Mouse (Mus musculus) thymus, adult 2 months (tissue): Measurements from ENCODE around the gene Traf7. TPM values are rescaled to one million over a fixed set of nuclear protein-coding genes. Genes with fewer than 3 reads are reported as not detected.

ENCODE experiments used
- DNase-seq: peaks from one replicate; pipeline ENCODE4 v3.0.0; 2021
- H3K27ac ChIP-seq: fragments of 200-500 bp; 2 replicates; pipeline ENCODE4 v1.5.1; 2012; ENCODE audit warnings: low read length, control low read depth; ENCODE audit not compliant: control insufficient read depth, insufficient read depth
- H3K27me3 ChIP-seq: fragments of 200-500 bp; 2 replicates; pipeline ENCODE4 v1.6.1; 2012; ENCODE audit warnings: mild to moderate bottlenecking, low read length, moderate library complexity, mixed read lengths; ENCODE audit not compliant: control insufficient read depth, insufficient read depth
- H3K36me3 ChIP-seq: fragments of 200-500 bp; 2 replicates; pipeline ENCODE4 v1.6.1; 2012; ENCODE audit warnings: mild to moderate bottlenecking, low read length, moderate library complexity; ENCODE audit not compliant: control insufficient read depth, insufficient read depth
- H3K4me1 ChIP-seq: fragments of 200-500 bp; replicated peaks from 2 replicates; pipeline ENCODE4 v1.6.1; 2012; ENCODE audit warnings: low read length; ENCODE audit not compliant: control insufficient read depth, insufficient read depth
- H3K4me3 ChIP-seq: fragments of 200-500 bp; 2 replicates; pipeline ENCODE4 v1.5.1; 2012; ENCODE audit warnings: mild to moderate bottlenecking, low read length, control low read depth, moderate library complexity; ENCODE audit not compliant: control insufficient read depth, insufficient read depth
- CTCF ChIP-seq: fragments of 200-500 bp; IDR thresholded peaks from 2 replicates; pipeline ENCODE4 v1.5.1; 2012; ENCODE audit warnings: mild to moderate bottlenecking, control low read depth, low read length, moderate library complexity, borderline replicate concordance; ENCODE audit not compliant: control insufficient read depth, poor library complexity, insufficient read depth; ENCODE audit errors: extremely low read depth
- POLR2A ChIP-seq: fragments of 200-500 bp; IDR thresholded peaks from 2 replicates; pipeline ENCODE4 v1.6.1; 2012; ENCODE audit warnings: mild to moderate bottlenecking, low read length, control low read depth, moderate library complexity; ENCODE audit not compliant: control insufficient read depth, poor library complexity, insufficient read depth; ENCODE audit errors: extremely low read depth
- WGBS: fragments of 180-500 bp; shearing (Covaris S2); methylation state at CpG from one replicate; pipeline ENCODE4 v1.1.7; 2018; 5-methylcytosine and 5-hydroxymethylcytosine counted together
- polyA plus RNA-seq: library from polyadenylated mRNA; depleted of rRNA; stranded (reverse); fragments of >200 nt; gene quantifications from 2 replicates; pipeline ENCODE4 v1.2.3, GENCODE M21; 2012

Gene Traf7
- polyA plus RNA-seq, 1 experiment = 362 TPM

DNA sequence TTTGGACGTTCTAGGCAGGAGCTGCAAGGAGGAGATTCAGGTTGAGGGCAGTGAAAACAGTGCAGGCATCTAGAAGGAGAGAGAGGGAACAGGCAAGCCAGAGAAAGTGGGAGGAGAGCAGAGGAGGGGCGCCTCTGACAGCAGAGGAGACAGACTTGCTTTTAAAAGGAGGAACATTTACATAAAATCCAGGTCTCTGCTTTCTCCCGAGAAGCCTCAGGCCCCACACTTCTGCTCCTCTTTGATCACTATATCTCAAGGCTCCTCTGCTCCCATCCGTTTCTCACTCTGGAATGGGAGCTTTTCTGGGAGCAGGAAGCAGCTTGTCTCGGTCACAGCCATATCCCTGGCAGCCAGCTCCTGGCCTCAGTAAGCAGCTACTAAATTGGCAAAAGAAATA lies 7.6 kb upstream of the Traf7 start:
- DNase-seq = no peak
- 85% methylated on average over 5 of the region's 5 CpGs for WGBS
- H3K36me3 ChIP-seq = no peaks in the 10 kb centered on the region
- H3K4me3 ChIP-seq = no peak overlapping the region
- TF ChIP-seq CTCF (no peak), POLR2A (no peak)
- no peak overlapping the region for H3K27ac ChIP-seq
- H3K4me1 ChIP-seq = peaks cover 13% of the 10 kb centered on the region
- H3K27me3 ChIP-seq = no peaks in the 10 kb centered on the region

- DNase-seq = no peak
- Histone ChIP-seq H3K4me3 (peak within 1 kb of the TSS; percentile 42), H3K36me3 (no peaks in the 10 kb centered on the region), H3K27ac (no peak within 1 kb of the TSS), H3K27me3 (no peaks in the 10 kb centered on the region), H3K4me1 (peaks cover 18% of the 10 kb centered on the region)
- TF ChIP-seq CTCF (no peak), POLR2A (no peak)
- WGBS = 95% methylated on average over 8 of the region's 8 CpGs
Measured at GRCm38 (mm10) chr17:24534160-24534718, 6.5 kb upstream of the Traf7 start, which contains the start of gene Rab26. Rab26 (minus strand) TSS chr17:24534210.

DNA sequence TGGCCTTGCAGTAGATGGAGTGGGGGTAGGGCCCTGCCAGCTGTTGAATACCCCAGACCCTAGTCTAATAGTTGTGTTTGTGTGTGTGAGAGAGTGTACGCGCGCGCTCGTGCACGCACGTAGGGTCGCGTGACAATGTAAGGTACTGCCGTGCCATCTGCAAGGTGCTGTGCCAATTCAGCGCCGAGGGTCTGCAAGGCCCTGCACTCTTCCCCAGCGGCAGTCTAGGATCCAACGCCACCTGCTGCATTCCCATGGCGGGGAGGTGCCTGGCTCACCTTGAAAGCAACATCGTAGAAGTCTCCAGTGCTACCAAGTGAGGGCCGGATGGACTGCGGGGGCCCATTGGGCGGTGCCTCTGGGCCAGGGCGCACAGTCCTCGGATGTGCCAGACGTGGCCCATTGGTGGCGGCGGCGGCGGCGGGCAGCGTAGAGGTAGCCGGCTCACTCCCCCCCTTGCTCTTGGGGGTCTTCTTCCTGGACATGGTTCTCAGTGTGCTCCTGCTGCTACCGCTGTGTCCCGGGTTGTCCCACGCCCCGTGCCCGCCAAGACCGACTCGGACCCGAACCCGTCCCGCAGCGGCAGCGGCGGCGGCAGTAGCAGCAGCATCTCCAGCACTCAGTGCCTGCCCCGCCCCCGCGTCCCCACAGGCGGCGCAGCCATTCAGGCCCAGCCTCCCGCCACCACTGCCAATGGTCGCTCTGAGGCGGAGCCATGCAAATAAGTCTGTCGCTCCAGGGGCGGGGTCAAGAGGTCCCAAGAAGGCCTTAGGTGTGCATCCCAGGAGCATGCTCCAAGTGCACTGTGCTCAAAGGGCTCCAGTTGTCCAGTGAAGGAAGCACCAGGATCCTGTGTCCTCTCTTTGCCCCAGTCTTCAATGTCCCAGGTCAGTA lies 5.6 kb upstream of the Traf7 start:
- H3K4me1 ChIP-seq = peaks cover 21% of the 10 kb centered on the region
- peak; percentile 79 for DNase-seq
- no peaks in the 10 kb centered on the region for H3K36me3 ChIP-seq
- no peak for TF ChIP-seq CTCF
- no peak for TF ChIP-seq POLR2A
- H3K27me3 ChIP-seq = no peaks in the 10 kb centered on the region
- peak overlapping the region; percentile 42 for H3K4me3 ChIP-seq
- WGBS = 16% methylated on average over 53 of the region's 53 CpGs
- H3K27ac ChIP-seq = no peak overlapping the region

- Histone ChIP-seq H3K4me3 (no peak overlapping the region), H3K27me3 (no peaks in the 10 kb centered on the region), H3K36me3 (no peaks in the 10 kb centered on the region), H3K4me1 (peaks cover 21% of the 10 kb centered on the region), H3K27ac (no peak overlapping the region)
- no peak for DNase-seq
- TF ChIP-seq POLR2A (no peak), CTCF (no peak)
- WGBS = 96% methylated on average over 7 of the region's 7 CpGs
Measured at GRCm38 (mm10) chr17:24532045-24532444, 4.3 kb upstream of the Traf7 start.

DNA sequence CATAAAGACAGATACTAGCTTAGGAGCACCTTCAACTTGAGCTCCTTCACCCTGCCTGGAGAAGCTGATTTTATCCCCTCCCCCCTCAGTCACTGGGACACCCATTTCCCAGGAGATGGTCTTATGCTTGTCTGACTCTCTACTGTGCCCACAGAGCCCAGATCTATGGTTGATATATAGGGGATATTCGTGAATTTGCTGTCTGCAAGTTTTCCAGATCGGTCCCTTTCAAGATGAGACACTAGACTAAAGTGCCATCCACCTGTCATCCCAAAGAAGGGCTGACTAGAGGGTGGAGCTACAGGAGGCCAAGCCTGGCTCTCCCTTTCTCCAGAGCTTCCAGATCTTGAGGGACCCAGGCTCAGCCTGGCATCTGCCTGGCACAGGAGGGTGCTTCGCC lies 3.3 kb upstream of the Traf7 start:
- Histone ChIP-seq H3K4me3 (no peak overlapping the region), H3K27ac (no peak overlapping the region), H3K27me3 (no peaks in the 10 kb centered on the region), H3K36me3 (no peaks in the 10 kb centered on the region), H3K4me1 (peaks cover 23% of the 10 kb centered on the region)
- TF ChIP-seq CTCF (no peak), POLR2A (no peak)
- 84% methylated on average over 3 of the region's 3 CpGs for WGBS
- DNase-seq = no peak

GRCm38 (mm10) chr17:24530361-24531050 lies 2.8 kb upstream of the Traf7 start:
- DNase-seq = no peak
- Histone ChIP-seq H3K27ac (no peak overlapping the region), H3K27me3 (no peaks in the 10 kb centered on the region), H3K4me3 (no peak overlapping the region), H3K4me1 (peaks cover 23% of the 10 kb centered on the region), H3K36me3 (no peaks in the 10 kb centered on the region)
- TF ChIP-seq POLR2A (no peak), CTCF (no peak)
- WGBS = 89% methylated on average over 8 of the region's 8 CpGs
